Mouse (Mus musculus): ENCODE data around the gene Kcnd3.
A peak's percentile ranks its signal among the peaks of the same experiment; 100 is the strongest.

The Kcnd3 gene

DNA sequence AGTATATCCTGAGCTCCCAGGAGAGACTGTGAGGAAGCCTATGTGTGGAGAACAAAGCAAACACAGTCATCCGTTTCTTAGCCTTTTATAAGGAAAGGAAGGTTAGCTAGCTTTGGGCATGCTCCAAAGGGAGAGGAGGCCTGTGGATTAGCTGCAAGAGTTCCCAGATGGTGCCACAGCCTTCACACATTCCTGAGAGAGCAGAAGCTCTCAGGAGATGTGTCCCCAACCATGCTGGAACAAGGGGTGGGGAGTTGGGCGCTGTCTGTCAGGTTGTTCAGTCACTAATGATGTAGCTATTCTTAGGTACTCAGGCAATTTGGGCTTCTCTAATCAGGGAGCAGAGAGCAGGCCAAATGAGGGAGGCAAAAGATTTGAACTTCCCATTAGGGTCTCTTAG, 140.1 kb downstream of the Kcnd3 start:
- DNase-seq: no peak

DNA sequence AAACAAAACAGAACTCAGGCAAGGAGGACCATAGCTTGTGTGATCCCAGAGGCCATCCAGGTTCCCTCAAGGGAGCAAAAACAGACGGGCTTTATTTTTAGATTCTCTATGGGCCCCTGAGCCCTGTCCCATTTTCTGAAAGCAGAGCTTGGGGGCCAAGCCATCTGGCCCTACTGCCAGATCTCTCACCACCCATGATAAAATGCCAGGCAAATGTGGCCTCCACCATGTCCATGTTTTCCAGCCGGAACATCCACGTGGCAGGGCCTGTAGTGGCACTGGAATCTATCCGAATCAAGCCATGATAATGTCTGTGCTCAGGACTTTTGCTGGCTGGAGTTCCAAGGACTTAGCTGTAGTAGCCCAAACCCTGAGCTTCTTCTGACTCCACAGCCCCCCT, 148.4 kb downstream of the Kcnd3 start:
- DNase-seq: no peak

DNA sequence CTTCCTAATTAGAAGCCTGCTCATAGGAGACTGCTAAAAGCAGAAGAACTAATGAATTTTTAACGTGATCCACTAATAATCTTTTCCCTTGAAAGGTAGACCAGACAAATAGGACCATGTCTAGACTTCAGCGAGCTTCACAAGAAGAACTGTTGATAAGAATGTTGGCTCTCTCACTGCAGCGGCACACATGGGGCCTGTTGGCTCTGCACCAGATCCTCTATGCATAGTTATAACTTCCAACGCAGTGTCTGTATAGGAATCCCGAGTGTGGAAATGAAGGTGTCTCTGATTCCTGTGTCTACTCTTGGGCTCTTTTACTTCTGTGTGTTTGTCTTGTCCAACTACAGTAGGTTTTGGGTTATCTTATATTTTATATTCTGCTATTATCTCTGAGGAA, 150.8 kb downstream of the Kcnd3 start:
- DNase-seq: no peak

DNA sequence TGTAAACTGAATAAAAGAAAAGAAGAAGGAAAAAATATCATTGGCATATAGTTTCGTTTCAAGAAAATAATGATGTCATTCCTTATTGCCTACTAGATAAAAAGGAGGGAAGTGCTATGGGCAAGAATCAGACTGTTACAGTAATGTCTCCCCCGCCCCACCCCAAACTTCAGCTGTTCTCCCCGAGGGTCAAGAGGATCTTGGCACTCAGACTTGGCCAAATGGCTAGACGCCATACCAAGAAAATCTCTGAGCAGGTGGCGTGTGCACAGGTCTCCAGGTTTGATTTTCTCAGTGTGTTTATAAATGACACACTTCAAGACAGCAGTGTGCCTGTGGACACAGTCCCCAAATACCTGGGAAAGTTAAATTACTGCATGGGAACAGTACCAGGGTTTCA, 153.6 kb downstream of the Kcnd3 start:
- DNase-seq: no peak

DNA sequence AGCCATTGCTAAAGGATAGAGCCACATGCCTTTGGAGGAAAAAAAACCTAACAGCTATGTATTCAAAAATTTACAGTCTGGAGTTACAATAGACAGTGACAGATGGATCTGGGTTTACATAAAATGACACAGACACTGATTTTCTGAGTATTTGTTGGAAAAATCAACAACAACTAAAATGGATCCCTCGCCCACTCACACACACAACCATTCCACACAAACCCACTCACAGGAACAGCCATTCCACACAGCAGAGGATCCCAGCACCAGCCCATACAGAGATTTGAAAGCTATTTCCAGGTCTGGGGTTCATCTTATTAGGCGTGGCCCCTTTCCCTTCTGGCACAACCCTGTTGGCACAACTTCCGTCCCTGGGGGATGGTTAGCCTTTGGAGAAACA, 156.7 kb downstream of the Kcnd3 start:
- no peak for DNase-seq

DNA sequence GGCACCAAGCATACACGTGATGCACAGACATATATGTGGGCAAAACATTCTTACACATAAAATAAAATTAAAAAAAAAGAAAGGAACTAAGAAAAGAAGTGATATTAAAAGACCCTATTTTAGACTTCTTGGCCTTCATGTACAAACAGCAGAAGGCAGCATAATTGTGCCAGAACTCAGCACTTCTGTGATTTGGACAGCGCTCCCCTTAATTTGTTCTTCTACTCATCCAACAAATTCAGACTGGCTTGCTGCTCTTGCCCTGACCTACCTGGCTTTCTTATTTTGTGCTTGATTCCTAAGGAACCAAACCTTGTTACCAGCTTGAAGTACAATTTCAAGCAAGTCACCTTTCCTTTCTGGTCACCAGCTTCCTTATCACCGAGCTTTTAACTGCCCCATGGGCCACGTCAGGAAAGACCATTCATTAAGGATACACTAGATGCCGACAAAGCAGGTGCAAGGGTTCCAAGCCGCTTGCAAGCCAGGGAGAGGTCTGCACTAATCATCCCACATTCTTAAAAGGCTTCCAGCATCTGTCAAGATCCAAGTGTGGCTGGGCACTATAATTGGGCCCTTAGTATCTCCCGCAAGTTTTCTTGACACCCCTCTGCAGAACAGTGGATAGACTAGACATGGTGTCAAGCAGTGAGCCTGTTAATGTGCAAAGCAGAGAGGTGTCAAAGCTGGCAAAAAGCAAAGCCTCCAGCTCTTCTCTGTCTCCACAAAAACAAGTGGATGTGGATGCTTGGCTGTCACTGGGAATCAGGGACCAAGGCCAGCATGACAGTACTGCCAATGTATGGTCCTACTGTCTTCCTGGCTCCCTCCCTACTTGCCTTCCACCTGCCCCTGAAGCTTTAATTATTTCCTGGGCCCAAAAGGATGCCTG, 159.6 kb downstream of the Kcnd3 start:
- no peak for DNase-seq

DNA sequence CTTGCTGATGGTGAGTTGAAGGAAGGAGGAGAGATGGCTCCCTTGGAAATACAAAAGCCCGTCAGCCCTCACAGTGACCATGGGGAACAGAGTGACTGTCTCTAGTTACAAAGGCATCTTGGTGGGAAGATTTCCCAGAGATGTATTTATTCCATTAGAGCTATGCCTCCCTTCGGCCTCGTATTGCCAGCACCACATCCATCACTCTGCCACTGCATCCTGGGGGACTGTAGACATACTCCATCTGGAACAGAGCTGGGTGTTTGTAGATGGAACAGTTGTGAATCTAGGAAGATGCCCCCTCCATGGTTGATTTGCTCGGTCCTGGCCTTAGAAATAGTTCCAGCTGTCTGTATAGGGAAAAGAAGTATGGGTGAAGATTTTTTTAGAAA, 160.3 kb downstream of the Kcnd3 start:
- DNase-seq: no peak

DNA sequence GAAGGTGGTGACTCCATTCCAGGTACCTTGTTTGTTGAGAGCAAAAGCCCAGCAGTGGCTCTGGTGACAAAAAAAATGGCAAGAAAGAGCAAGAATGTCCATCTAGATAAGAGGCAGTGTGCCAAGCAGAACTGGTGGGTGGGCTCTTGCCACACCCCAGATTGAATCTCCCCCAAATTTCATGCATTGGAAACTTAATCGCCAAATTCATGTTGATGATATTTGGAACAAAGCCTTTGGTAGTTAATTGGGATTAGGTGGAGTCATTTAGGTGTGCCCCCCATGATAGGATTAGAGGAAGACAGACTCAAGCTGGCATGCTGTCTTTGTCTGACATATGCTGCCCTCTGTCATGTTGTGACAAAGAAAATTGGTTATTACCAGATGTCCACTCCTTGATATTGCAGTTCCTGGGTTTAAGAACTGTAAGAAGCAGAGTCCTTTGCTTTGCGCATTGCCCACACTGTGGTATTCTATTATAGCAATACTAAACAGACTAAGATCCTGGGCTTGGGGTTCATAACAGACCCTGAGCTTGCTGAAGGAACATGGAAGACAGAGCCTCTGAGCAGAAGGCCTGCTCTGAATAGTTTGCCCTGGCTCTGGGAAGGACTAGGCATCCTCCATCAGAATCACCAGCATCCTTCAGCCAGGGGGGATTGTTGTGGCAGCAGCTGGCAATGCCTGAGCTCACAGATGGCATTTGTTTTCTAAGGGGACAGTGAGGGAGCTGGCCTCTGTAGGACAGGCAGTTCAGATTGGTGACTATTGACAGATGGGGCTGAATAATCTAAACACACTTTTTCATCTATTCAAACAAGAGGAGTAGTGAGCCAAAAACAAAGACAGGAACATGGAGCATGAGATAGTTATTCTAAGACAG, 165.0 kb downstream of the Kcnd3 start:
- no peak for DNase-seq

DNA sequence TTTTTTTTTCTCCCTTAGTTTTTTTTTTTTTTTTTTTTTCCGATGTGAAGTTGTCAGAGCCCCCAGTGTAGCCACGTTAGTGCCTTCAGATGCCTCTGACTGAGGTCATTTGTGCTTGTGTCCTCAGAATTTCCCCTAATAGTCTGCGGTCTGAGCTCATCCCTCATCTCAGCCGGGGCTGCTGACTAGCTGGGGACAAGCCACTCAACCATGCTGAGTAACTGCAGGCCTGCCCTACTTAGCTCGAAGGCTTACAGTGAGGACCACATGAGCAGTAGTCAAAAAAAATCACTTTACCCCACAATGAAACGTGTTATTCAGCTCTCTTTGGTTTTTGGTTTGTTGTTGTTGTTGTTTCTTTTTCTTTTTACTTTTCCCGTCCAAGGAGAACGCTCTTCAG, 169.0 kb downstream of the Kcnd3 start:
- DNase-seq: no peak

DNA sequence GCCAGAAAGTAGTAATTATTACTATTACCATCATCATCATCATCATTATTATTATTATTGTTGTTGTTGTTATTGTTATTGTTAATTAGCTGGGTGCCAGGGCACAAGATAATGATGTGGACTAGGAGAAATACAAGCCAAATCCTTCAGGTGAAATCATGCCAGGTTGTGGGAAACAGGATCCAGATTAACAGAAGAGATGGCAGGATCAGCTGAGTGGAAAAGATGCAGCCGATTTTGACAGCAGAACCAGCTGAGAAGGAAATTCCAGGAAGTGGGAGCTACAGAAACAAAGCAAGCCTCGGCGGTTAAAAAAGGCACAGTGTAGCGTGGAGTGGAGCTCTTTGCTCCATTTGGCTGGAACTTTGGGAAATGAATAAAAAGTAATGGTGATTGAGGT, 171.0 kb downstream of the Kcnd3 start:
- DNase-seq: no peak

DNA sequence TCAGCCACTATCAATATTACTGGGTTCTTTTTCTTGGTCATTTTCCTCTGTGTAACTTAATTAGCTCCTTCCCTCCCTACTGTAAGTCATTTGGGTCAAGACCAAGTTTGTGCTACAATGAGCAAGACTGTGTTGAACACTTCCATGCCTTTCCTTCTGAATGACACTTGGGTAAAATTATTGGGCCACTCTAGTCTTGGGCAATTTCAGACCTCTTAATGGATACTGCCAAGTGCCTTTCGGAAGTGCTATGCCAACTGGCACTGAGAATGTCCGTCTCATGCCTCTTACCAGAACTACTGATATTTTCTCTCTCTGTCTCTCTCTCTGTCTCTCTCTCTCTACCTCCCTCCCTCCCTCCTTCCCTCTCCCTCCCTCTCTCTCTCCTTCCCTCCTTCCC, 173.8 kb downstream of the Kcnd3 start:
- no peak for DNase-seq

DNA sequence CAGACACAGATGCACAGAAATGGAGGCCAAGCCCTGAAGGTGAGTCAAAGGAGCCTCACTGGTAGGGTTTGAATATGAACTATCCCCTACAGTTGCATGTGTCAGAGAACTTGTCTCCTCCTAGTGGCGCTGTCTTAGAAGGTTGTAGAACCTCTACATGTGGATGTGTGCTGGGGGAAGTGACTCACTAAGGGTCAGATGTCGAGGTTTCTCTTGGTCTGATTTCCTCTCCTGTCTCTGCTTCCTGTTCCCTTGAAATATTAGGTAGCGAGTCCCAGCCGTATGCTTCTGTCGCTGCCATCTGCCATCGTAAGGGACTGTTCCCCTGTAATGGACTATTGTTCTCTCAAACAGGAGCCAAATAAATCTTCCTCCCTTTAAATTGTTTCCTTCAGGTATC, 175.1 kb downstream of the Kcnd3 start:
- no peak for DNase-seq

DNA sequence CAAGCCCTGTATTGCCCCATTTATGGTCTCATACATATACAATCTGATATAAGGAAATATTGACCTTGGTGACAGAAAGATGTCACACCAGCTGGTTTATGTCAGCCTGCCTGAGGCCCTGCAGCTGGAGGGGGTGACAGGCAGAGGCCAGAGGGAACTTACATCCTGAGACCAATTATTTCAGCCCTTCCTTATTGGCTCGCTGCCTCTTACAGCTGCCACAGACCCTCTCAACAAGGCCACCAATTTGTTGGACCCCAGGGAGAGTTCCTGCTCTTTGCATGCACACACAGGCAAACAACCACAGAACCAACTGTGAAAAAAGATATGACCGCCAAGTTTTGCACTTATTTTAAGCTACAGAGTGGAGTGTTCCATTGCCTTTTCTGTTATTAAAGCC, 180.2 kb downstream of the Kcnd3 start:
- no peak for DNase-seq

DNA sequence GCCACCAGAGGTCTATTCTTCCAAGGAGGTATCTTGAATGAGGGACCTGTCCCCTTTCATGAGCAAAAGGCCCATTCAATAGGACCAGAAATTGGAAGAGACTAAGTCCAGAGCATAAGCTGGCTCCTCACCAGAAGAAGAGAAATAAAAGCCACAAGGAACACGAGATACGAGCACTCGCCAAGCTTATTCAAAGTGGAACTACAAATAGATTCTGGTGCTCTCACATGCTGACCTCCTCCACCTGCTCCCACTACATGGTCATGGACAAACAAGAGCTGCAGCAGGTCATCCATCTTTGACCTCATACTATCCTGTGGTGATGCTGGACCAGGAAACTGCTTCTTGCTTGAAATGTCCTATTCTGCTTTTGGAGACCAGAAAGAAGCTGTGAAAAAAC, 180.9 kb downstream of the Kcnd3 start:
- DNase-seq: no peak

DNA sequence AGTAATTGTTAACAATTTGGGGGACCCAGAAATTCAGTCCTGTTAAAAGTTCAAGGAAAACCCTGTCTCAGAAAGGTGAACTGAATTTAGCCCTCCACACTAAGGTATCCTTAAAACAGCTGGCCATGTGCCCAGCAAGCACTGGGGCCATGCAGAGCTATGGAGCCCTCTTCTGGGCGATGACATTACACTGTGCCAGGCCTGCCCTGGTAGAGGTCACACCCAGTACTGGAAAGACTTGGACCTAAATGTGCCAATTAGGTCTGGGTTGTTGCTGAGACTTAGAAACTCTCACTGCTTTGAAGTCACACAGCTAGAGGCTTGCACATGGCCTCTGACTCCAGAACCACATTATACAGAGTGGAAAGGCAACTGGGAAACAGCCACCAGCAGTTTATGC, 190.1 kb downstream of the Kcnd3 start:
- DNase-seq: peak; percentile 15

DNA sequence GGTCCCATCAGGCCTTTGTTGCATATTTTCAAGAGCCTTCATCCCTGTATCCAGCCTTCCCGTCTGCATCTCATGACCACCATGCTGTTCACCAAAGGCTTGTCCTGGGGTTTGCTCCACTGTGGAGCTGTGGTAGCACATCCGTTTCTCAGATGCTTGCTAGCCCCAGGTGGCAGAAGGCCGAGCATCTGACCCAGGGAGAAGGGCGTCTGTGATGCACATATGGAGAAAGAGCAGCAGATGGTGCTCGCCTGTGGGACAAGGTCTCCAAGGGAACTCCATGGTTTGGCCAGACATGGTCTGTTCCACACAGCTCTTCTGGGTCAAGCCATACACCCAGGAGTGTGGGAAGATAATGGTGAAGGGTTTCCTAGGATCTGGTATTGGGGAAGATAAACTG, 191.4 kb downstream of the Kcnd3 start:
- DNase-seq: no peak

DNA sequence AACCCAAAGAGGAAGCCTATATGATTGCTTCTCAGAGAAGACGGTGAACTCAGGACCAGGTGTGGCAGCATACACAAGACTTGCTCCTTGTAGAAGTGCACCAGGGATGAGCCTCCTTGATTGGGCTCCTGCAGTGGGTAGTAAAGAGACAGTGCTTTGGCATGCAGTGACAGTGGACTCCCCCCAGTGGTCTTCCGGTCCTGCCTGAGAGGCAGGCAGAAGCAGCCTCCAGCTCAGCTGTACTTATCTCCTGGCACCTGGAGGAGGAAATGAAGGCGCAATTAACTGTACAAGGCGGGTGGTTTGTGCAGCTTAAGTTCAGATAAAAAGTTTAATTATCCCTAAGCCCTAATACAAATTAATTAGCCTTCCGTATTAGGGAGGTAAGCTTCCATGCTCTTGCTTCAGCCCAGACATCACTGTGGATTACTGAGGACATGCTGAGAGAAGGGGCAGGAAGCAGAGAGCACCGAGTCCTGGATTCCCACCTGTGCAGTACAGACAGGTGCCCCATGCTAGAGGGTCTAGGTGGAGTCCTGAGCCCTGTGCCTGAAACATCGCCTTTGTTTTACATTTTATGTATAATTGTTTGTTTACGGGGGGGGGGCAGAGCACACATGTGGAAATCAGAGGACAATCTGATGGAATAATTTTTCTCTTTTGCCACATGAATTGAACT, 196.9 kb downstream of the Kcnd3 start:
- no peak for DNase-seq

DNA sequence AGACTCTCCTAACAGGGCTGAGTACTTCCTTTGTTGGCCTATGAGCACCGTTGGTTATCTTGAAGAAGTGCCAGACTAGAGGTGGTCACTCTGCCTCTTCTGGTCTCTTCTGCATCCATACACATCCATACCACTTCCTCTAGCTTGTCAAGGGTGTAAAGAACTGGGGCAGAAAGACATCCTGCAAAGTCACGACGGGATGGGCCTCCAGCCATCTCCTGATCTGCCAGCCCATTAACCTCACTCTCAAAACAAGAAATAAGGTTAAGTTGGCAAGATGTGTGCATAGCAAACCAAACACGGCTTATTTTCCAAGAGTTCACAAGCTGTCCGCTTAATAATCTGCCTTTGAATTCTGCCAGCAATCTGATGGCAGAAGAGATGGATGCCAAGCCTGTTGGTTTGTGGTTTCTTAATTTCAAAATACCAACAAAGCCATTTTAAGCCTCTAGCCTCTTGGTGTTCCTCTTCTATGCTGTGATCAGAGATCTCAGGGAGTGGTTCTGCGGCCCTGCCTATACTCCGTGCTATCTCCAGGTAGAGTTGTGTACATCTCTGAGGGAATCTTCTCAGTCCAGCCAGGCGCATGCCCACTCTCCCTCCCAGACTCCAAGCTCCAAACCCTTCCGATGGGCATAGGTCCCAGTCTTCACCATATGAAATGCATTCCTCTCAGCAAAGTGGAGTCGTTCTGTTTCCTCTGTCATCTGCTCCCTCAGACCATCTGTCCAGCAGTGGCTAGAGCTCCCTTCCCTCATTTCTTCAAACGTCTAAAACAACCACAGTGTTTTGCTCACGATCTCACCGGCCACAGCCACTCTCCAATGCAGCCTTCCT, 201.6 kb downstream of the Kcnd3 start:
- no peak for DNase-seq

DNA sequence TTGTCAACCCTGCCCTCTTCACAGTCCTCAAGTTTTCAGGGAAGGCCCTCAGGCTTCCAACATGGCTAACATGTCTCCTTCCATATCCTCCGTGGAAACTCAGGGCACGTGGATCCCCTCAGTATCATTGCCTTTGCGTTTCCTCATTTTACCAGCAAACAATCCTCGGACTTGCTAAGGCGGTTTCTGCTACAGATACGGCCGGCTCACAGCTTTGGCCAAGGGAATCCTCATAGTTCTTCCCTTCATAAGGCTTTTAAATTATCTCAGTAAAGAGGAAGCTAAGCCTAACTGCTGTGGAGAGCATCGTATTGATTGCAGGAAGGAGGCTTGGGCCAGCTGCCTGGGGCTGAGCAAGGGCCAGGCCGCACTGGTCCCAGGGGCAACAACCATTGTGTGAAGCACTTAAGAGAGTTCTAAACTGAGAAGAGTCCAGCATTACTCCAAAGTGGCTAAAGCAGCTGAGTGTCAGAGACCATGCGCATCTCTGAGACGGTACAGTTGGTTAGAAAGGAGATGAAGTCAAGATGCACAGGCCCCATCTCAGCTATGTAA, 203.0 kb downstream of the Kcnd3 start:
- DNase-seq: no peak

DNA sequence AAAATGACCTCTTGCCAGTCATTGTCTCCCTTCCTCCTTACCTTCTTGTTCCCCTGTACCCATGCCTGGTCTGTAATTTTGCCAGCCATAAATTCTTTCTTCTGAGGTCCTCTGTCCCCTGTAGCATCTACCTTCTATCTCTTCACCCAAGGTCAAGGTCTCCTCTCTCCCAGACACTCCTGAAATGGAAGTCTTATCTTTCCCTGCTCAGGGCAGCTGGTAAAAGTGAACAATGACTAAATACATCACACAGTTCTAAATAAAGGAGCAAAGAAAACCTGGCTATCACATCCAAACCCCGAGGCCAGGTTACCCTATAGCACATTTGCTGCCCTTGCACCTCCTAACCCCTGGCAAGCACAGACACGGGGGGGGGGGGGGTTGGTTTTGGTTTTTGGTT, 208.4 kb downstream of the Kcnd3 start:
- DNase-seq: no peak

DNA sequence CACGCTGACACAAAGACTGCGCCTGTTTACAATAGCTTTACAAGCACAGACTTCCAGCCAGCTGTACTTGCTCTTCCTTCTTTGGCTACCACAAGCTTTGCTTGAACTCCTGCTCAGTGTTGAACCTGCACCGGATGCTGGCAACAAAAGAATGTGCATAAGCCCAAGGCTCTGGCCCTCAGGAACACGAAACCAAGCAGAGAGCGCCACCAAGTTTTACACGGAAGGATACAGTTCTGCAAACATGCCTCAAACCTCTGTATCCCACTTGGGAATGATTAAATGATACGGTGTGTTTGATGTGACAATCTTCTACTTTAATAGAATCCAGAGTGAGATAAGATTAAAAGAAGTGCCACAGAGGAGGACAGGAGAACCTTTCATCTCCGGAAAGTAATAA, 210.9 kb downstream of the Kcnd3 start:
- no peak for DNase-seq

DNA sequence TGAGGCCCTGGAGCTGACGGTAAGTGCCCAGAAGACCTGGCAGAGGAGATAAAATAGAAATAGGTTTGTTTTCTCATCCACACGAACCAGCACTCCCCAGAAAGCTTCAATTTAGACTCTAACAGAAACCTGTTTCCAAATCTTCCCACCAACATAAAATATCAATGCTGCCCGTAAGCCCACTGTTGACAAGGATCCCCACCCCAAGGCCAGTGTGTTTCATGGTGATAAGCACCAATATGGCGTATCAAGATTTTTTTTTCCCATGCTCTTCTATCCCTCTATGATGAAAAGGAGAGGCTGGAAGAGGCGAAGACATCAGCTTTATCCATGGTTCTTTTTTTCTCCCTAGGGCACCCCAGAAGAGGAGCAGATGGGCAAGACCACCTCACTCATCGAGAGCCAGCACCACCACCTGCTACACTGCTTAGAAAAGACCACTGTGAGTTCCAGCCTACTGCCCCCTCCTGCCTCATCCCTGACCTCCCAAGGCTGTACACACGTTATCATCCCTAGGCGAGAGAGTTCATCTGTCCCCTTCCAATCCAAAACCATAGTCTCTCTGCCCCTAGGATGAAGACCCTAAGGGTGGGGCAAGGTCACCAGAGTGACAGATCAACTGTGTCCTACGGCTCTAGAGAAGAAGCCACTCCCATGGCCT, 213.1 kb downstream of the Kcnd3 start:
- DNase-seq: no peak

All from kidney, adult 18-20 months (tissue).